Mouse (Mus musculus): ENCODE measurements around the gene Pimreg. TPM values are rescaled to one million over a fixed set of nuclear protein-coding genes. Genes with fewer than 3 reads are reported as not detected.

Pimreg gene
- polyA plus RNA-seq, 1 experiment from 2014 or later = 67.0 TPM

DNA sequence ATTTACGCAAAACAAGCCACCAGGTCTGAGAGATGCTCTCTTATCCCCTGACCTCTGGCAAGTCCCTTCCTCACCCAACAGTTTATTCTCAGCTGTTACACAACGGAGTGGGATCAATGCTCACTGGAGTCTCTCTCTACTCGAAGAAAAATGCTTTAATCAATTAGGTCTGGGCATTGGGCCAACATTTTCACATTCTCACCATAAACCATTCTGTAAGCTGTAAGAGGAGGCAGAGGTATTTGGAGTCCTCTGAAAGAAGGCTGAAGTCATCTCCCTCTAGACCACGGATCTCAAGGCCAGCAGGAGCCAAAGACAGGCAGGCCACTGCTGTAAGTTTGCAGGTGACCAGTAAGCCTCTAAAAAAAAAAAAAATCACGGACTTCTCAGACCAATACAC is 31.5 kb upstream of the Pimreg start:
- 34% methylated on average over 5 of the region's 5 CpGs for WGBS
- Histone ChIP-seq H3K27me3 (ENCODE audit: control insufficient read depth, insufficient read depth, low read length) (no peaks in the 10 kb centered on the region; the same call in 1 of the 2 replicates), H3K9me3 (replicated peaks; ENCODE audit: control insufficient read depth, low read length) (no peaks in the 10 kb centered on the region), H3K4me3 (ENCODE audit: low read length) (no peak overlapping the region), H3K27ac (ENCODE audit: low read length) (no peak overlapping the region), H3K36me3 (ENCODE audit: control insufficient read depth, insufficient read depth) (no peaks in the 10 kb centered on the region), H3K4me2 (ENCODE audit: low read depth, low read length) (no peak overlapping the region), H3K9ac (ENCODE audit: low read length) (no peak overlapping the region), H3K4me1 (ENCODE audit: control insufficient read depth, insufficient read depth, low read length) (no peaks in the 10 kb centered on the region)
- no peak for ATAC-seq (replicated peaks; ENCODE audit: extremely low read depth, insufficient read depth, low FRiP score)

DNA sequence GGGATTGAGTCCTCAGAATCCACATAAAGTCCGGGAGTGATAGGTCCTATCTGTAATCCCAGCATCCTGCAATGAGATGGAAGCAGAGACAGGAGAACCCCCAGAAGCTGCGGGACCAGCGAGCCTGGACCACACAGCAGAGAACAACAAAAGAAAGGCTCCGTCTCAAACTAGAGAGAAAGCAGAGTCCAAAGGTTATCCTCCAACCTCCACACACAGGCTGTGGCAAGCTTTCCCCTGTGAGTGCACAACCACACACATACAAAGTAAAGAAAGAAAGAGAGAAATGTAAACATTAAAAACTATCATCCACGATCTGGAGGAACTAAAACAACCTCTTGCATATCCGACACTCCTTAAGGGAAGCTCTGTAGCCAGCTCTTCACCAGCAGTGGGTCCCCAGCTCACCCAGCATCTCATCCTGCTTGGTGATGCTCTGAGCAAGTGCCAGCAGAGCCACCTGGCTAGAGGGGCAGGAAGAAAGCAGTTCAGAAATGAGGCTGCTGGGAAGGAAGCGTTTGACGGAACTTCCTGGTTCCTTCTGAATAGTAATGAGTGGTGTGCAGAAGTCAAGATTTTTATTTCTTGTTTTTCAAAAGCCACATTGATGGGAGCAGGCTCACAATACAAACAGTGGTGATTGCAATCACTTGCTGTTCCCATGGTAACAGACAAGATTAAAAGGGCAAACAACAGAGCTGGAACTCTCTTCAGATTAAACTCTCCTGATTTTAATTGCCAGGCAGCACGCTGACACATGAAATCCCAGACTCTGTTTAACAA is 30.7 kb upstream of the Pimreg start:
- Histone ChIP-seq H3K4me1 (ENCODE audit: control insufficient read depth, insufficient read depth, low read length) (no peaks in the 10 kb centered on the region), H3K9me3 (replicated peaks; ENCODE audit: control insufficient read depth, low read length) (no peaks in the 10 kb centered on the region), H3K4me3 (ENCODE audit: low read length) (no peak overlapping the region), H3K27ac (ENCODE audit: low read length) (no peak overlapping the region), H3K27me3 (ENCODE audit: control insufficient read depth, insufficient read depth, low read length) (no peaks in the 10 kb centered on the region; the same call in 1 of the 2 replicates), H3K4me2 (ENCODE audit: low read depth, low read length) (no peak overlapping the region), H3K36me3 (ENCODE audit: control insufficient read depth, insufficient read depth) (no peaks in the 10 kb centered on the region), H3K9ac (ENCODE audit: low read length) (no peak overlapping the region)
- 52% methylated on average over 9 of the region's 9 CpGs for WGBS
- no peak for ATAC-seq (replicated peaks; ENCODE audit: extremely low read depth, insufficient read depth, low FRiP score)

DNA sequence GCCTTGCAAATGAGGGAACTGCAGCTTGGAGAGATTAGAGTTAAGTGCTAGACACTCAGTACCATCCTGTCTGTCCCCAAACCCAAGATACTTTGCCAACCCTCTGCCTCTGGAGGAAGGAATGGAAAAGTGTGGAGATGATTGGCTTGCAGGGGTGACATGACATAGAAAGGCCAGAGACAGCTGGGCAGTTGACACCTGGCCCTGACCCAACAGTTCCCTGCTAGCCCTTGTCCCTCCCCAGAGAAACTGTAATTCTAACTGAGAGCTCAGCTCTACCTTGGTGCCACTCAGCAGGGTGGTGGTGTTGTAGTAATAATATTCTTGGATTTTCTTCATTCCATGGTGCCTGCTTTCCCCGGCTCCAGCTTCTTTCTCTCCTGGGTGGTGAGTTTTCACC is 29.9 kb upstream of the Pimreg start:
- WGBS = 67% methylated on average over 1 of the region's 1 CpGs
- ATAC-seq (replicated peaks; ENCODE audit: extremely low read depth, insufficient read depth, low FRiP score) = no peak
- Histone ChIP-seq H3K27ac (ENCODE audit: low read length) (no peak overlapping the region), H3K4me1 (ENCODE audit: control insufficient read depth, insufficient read depth, low read length) (no peaks in the 10 kb centered on the region), H3K9ac (ENCODE audit: low read length) (no peak overlapping the region), H3K9me3 (replicated peaks; ENCODE audit: control insufficient read depth, low read length) (no peaks in the 10 kb centered on the region), H3K4me3 (ENCODE audit: low read length) (no peak overlapping the region), H3K36me3 (ENCODE audit: control insufficient read depth, insufficient read depth) (no peaks in the 10 kb centered on the region), H3K27me3 (ENCODE audit: control insufficient read depth, insufficient read depth, low read length) (no peaks in the 10 kb centered on the region; the same call in 1 of the 2 replicates), H3K4me2 (ENCODE audit: low read depth, low read length) (no peak overlapping the region)

DNA sequence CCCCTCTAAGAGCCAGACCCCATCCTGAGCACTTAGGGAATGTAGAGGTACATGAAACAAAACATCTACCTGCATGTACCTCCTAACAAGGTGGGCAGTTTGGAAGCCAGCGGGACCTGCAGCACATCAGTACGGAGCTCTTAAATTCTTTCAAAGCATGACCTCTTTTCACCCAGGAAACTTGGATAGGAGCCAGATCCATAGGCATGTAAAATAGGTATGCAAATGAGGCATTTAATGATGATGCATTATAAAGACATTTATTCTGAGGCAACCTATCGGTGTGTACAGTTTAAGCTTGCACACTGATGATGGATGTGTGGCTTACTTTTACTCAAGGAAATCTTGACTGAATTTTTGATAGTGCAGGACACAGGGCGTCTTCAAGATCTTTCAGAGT is 27.2 kb upstream of the Pimreg start:
- H3K4me3 ChIP-seq (ENCODE audit: low read length) = no peak overlapping the region
- 70% methylated on average over 4 of the region's 4 CpGs for WGBS
- no peak for ATAC-seq (replicated peaks; ENCODE audit: extremely low read depth, insufficient read depth, low FRiP score)
- H3K9ac ChIP-seq (ENCODE audit: low read length) = no peak overlapping the region
- no peaks in the 10 kb centered on the region for H3K36me3 ChIP-seq (ENCODE audit: control insufficient read depth, insufficient read depth)
- no peak overlapping the region for H3K4me2 ChIP-seq (ENCODE audit: low read depth, low read length)
- H3K27me3 ChIP-seq (ENCODE audit: control insufficient read depth, insufficient read depth, low read length) = no peaks in the 10 kb centered on the region
- no peaks in the 10 kb centered on the region for H3K9me3 ChIP-seq (replicated peaks; ENCODE audit: control insufficient read depth, low read length)
- H3K4me1 ChIP-seq (ENCODE audit: control insufficient read depth, insufficient read depth, low read length) = no peaks in the 10 kb centered on the region
- no peak overlapping the region for H3K27ac ChIP-seq (ENCODE audit: low read length)

DNA sequence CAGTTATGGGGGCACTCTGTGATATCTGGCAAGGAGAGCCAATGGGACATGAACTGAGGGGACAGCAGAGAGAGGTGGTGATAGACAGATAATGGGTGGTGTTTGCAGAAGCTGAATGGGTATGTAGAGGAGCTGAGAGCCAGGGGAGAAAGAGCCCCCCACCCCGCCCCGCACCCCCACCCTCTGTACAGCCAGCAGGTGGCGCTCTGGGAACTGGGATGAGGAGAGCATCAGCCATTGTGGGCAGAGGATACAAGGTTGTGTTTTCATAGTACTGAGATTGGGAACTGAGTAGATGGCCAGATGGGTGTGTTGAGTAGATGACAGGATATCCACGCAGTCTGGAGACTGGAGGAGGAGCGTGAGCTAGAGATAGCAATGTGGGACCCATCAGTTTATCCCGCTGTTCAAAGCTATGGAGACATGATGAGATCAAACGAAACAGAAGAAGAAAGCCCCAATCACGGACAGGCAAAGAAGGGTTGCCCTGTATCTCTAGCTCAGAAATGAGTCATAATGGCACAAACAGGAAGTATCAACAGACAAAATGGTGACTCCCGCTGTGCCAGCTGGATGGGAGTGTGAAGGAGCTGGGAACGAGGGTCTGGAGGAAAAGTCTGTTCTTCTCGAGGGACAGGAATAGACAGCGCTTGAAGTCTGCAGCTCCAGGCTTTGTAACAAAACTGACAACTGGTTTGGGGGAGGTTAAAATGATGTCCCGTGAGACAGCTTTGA is 25.1 kb upstream of the Pimreg start:
- no peak overlapping the region for H3K9ac ChIP-seq (ENCODE audit: low read length)
- ATAC-seq (replicated peaks; ENCODE audit: extremely low read depth, insufficient read depth, low FRiP score) = no peak
- H3K4me2 ChIP-seq (ENCODE audit: low read depth, low read length) = no peak overlapping the region
- no peaks in the 10 kb centered on the region for H3K27me3 ChIP-seq (ENCODE audit: control insufficient read depth, insufficient read depth, low read length)
- H3K4me3 ChIP-seq (ENCODE audit: low read length) = no peak overlapping the region
- WGBS = 69% methylated on average over 13 of the region's 13 CpGs
- no peaks in the 10 kb centered on the region for H3K4me1 ChIP-seq (ENCODE audit: control insufficient read depth, insufficient read depth, low read length)
- H3K9me3 ChIP-seq (replicated peaks; ENCODE audit: control insufficient read depth, low read length) = no peaks in the 10 kb centered on the region
- no peak overlapping the region for H3K27ac ChIP-seq (ENCODE audit: low read length)
- no peaks in the 10 kb centered on the region for H3K36me3 ChIP-seq (ENCODE audit: control insufficient read depth, insufficient read depth)

DNA sequence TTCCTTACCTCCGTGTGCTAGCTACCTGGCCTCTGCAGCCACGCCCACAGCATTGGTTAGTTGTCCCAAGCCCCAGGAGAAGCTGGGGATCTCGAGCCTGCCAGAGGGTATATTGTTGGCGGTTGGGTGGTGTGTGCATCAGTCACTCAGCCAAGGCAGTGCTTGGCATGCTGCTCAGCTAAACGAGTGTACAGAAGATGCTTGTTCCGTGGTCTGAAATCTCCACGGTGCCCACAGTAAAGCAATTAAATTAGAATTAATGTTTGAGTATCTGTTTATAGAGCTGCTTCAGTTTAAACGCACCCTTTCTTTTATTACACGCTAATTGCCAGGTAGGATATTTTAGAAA is 24.6 kb upstream of the Pimreg start:
- Histone ChIP-seq H3K9ac (ENCODE audit: low read length) (no peak overlapping the region), H3K4me2 (ENCODE audit: low read depth, low read length) (no peak overlapping the region), H3K4me1 (ENCODE audit: control insufficient read depth, insufficient read depth, low read length) (no peaks in the 10 kb centered on the region), H3K4me3 (ENCODE audit: low read length) (no peak overlapping the region), H3K27me3 (ENCODE audit: control insufficient read depth, insufficient read depth, low read length) (no peaks in the 10 kb centered on the region), H3K27ac (ENCODE audit: low read length) (no peak overlapping the region), H3K36me3 (ENCODE audit: control insufficient read depth, insufficient read depth) (no peaks in the 10 kb centered on the region), H3K9me3 (replicated peaks; ENCODE audit: control insufficient read depth, low read length) (no peaks in the 10 kb centered on the region)
- 74% methylated on average over 9 of the region's 9 CpGs for WGBS
- no peak for ATAC-seq (replicated peaks; ENCODE audit: extremely low read depth, insufficient read depth, low FRiP score)

DNA sequence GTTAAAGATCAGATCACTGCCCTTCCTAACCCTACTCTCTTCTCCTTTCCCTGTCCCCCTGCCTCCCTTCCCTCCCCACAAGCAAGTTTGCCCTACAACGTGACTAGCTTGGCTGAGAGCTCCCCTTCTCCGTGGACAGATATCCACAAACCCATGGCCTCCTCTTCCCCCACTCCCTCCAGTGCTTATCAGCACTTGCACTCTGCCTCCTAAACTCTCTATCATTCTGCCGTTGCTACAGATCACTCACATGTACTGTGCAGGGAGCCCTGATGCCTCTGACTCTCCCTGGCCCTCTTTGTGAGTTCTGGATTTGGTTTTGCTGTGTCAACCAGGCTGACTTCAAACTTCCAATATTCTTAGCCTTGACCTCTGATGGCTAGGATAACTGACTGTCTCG is 20.8 kb upstream of the Pimreg start:
- Histone ChIP-seq H3K4me3 (ENCODE audit: low read length) (no peak overlapping the region), H3K27ac (ENCODE audit: low read length) (no peak overlapping the region), H3K4me2 (ENCODE audit: low read depth, low read length) (no peak overlapping the region), H3K9ac (ENCODE audit: low read length) (no peak overlapping the region), H3K27me3 (ENCODE audit: control insufficient read depth, insufficient read depth, low read length) (no peaks in the 10 kb centered on the region), H3K9me3 (replicated peaks; ENCODE audit: control insufficient read depth, low read length) (no peaks in the 10 kb centered on the region), H3K4me1 (ENCODE audit: control insufficient read depth, insufficient read depth, low read length) (no peaks in the 10 kb centered on the region; the same call in 1 of the 2 replicates), H3K36me3 (ENCODE audit: control insufficient read depth, insufficient read depth) (no peaks in the 10 kb centered on the region)
- WGBS = 39% methylated on average over 4 of the region's 4 CpGs
- ATAC-seq (replicated peaks; ENCODE audit: extremely low read depth, insufficient read depth, low FRiP score) = no peak

DNA sequence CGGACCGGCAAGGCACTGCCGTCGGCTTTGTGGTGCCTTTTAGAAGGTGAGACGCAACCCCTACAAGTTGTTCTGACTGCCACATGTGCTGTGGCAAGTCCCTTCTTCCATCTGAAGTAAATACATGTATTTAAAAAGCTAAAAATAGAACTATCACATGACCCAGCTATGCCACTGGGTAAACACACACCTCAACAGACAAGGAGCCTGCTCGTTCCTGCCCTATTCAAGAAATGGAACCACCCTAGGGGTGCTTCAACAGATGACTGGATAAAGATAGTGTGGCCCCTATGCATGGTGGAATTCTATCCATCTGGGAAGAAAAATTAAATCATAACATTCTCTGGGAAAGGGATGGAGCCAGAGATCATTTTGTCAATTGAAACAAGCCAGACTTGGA is 19.0 kb upstream of the Pimreg start:
- Histone ChIP-seq H3K9me3 (replicated peaks; ENCODE audit: control insufficient read depth, low read length) (no peaks in the 10 kb centered on the region), H3K4me2 (ENCODE audit: low read depth, low read length) (no peak overlapping the region), H3K27ac (ENCODE audit: low read length) (no peak overlapping the region), H3K36me3 (ENCODE audit: control insufficient read depth, insufficient read depth) (no peaks in the 10 kb centered on the region), H3K9ac (ENCODE audit: low read length) (no peak overlapping the region), H3K4me1 (ENCODE audit: control insufficient read depth, insufficient read depth, low read length) (no peaks in the 10 kb centered on the region; the same call in 1 of the 2 replicates), H3K4me3 (ENCODE audit: low read length) (no peak overlapping the region), H3K27me3 (ENCODE audit: control insufficient read depth, insufficient read depth, low read length) (no peaks in the 10 kb centered on the region)
- WGBS = 74% methylated on average over 6 of the region's 6 CpGs
- no peak for ATAC-seq (replicated peaks; ENCODE audit: extremely low read depth, insufficient read depth, low FRiP score)

DNA sequence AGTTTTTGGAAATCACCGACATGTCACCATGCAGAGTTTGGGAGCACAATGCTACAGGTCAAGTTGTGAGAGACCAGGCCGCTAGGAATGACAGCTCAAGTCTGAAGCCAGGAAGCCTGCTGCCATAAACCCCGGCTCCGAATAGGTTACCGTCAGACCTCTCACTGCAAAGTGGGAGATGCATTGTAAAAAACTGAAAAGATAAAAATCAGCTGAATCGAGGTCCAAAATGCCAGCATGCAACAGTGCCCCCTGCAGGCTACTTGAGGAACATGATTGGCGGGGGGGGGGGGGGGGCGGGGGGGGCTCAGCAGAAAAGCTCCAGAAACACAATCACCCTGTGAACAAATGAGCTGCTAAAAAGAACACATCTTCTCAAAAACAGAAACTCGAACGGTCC is 18.3 kb upstream of the Pimreg start:
- WGBS = 47% methylated on average over 9 of the region's 10 CpGs
- Histone ChIP-seq H3K4me3 (ENCODE audit: low read length) (no peak overlapping the region), H3K27ac (ENCODE audit: low read length) (no peak overlapping the region), H3K9ac (ENCODE audit: low read length) (no peak overlapping the region), H3K27me3 (ENCODE audit: control insufficient read depth, insufficient read depth, low read length) (peaks cover 3% of the 10 kb centered on the region; the same call in 1 of the 2 replicates), H3K36me3 (ENCODE audit: control insufficient read depth, insufficient read depth) (no peaks in the 10 kb centered on the region), H3K4me2 (ENCODE audit: low read depth, low read length) (no peak overlapping the region), H3K4me1 (ENCODE audit: control insufficient read depth, insufficient read depth, low read length) (no peaks in the 10 kb centered on the region; the same call in 1 of the 2 replicates), H3K9me3 (replicated peaks; ENCODE audit: control insufficient read depth, low read length) (no peaks in the 10 kb centered on the region)
- no peak for ATAC-seq (replicated peaks; ENCODE audit: extremely low read depth, insufficient read depth, low FRiP score)
